In genomic region chr12:110891887-110892286, GRCm38 (mm10) we compare ENCODE assay signal across 22 mouse cellular contexts. TPM values are rescaled to one million over a fixed set of nuclear protein-coding genes. Genes with fewer than 3 reads are reported as not detected.
DNase-seq lines count a peak whose midpoint lies in the region; ATAC-seq and TF ChIP-seq lines count a peak whose summit lies in the region.
"Had no signal": no experiment of that assay in that cellular context is flagged by ENCODE, and none has a peak within 500 bp of the region (broad histone marks: within the 10 kb centered on the region; RNA-seq: fewer than 3 reads in every experiment).

No protein-coding gene starts in this region.

- H3K27me3 ChIP-seq in lung, postnatal 0 days (replicated peaks; ENCODE audit: insufficient read depth, low read length): no peaks in the 10 kb centered on the region
- H3K27me3 ChIP-seq: CH12.LX, Patski had no signal

- no peak overlapping the region for H3K4me3 ChIP-seq in layer of hippocampus, adult 2 months
- H3K4me3 ChIP-seq in lung, postnatal 0 days (ENCODE audit: low read depth, low read length): no peak overlapping the region

- DNase-seq in layer of hippocampus, adult 2 months (ENCODE audit: low spot score in 2 of 2): no peak
- DNase-seq in layer of hippocampus, postnatal 10 days (ENCODE audit: low spot score in 2 of 2): no peak
- DNase-seq in lung, postnatal 0 days (ENCODE audit: low spot score): peak; percentile 63
- no peak for DNase-seq in lung, postnatal 10 days
- DNase-seq in lung, postnatal 25 days (ENCODE audit: low spot score): peak; percentile 12
- no peak for DNase-seq in lung, adult 18-20 months
- DNase-seq in lung, postnatal 36 days: peak; percentile 26
- no peak for DNase-seq in lung, postnatal 14 days
- DNase-seq: adrenal gland, adult 2 months; adrenal gland, adult 8-10 months; adrenal gland, postnatal 10 days; adrenal gland, postnatal 14 days; adrenal gland, postnatal 25 days; adrenal gland, postnatal 36 days; B cell, adult 2 months; cerebellum, adult 11 months; cerebellum, adult 11-12 months had no signal

- 46% methylated on average over 1 of the region's 1 CpGs for WGBS in lung, postnatal 0 days

- TF ChIP-seq CTCF in layer of hippocampus, adult 2 months (conservative IDR thresholded peaks at IDR 0.05): peak; percentile 27
- TF ChIP-seq CTCF in lung, postnatal 0 days (IDR thresholded peaks at IDR 0.05): peak; percentile 14; the same call in 1 of the 2 replicates

- H3K36me3 ChIP-seq in lung, postnatal 0 days (ENCODE audit: insufficient read depth, low read length): no peaks in the 10 kb centered on the region

- no peak overlapping the region for H3K9ac ChIP-seq in lung, postnatal 0 days (replicated peaks; ENCODE audit: low read depth)

- no peak overlapping the region for H3K4me2 ChIP-seq in lung, postnatal 0 days (replicated peaks; ENCODE audit: low read depth, low read length)

- H3K4me1 ChIP-seq in lung, postnatal 0 days (ENCODE audit: insufficient read depth, low read depth, low read length): peaks cover 5% of the 10 kb centered on the region; the same call in 1 of the 2 replicates

- H3K27ac ChIP-seq in layer of hippocampus, adult 2 months: no peak overlapping the region
- H3K27ac ChIP-seq in lung, postnatal 0 days (ENCODE audit: low read length): no peak overlapping the region

- no peaks in the 10 kb centered on the region for H3K9me3 ChIP-seq in lung, postnatal 0 days (ENCODE audit: low read length)
- H3K9me3 ChIP-seq: G1E had no signal

- peak; percentile 60 for TF ChIP-seq EP300 in lung, postnatal 0 days (IDR thresholded peaks at IDR 0.05)

- no peak for ATAC-seq in lung, postnatal 0 days
- ATAC-seq: activated CD4-positive, CD25-positive, alpha-beta regulatory T cell, adult 4 months; CD4-positive, CD25-positive, alpha-beta regulatory T cell, adult 4 months; Patski had no signal

RNA-seq across cellular contexts. Expression of gene Tecpr2, which starts 2.8 kb away (rescaled TPM):
- 10 to 100 TPM; 39.5 to 42.0 TPM for total RNA-seq in layer of hippocampus, adult 2 months (2021)
- 10 to 100 TPM; 33.9 to 36.4 TPM for total RNA-seq in layer of hippocampus, postnatal 10 days (2021)
- polyA plus RNA-seq in lung, postnatal 0 days (2015; fragmentation: Nextera tagmentation; extraction: Ambion mirVana): 1.7 and 1.9 TPM in 2 replicates

RNA-seq across cellular contexts. Expression of gene Cinp, which starts 2.9 kb away (rescaled TPM):
- total RNA-seq in layer of hippocampus, adult 2 months (2021): 10 to 100 TPM; 63.4 to 65.1 TPM
- 10 to 100 TPM; 71.9 to 84.1 TPM for total RNA-seq in layer of hippocampus, postnatal 10 days (2021)
- 33.8 and 43.4 TPM in 2 replicates for polyA plus RNA-seq in lung, postnatal 0 days (2015; fragmentation: Nextera tagmentation; extraction: Ambion mirVana)

RNA-seq across cellular contexts. Expression of gene Zfp839, which starts 41.8 kb away (rescaled TPM):
- total RNA-seq in layer of hippocampus, adult 2 months (2021): 10 to 100 TPM; 12.8 to 13.2 TPM
- 10 to 100 TPM in 1 of 2 experiments, 1 to 10 TPM in 1; 8.5 to 11.0 TPM for total RNA-seq in layer of hippocampus, postnatal 10 days (2021)
- 2.4 and 3.3 TPM in 2 replicates for polyA plus RNA-seq in lung, postnatal 0 days (2015; fragmentation: Nextera tagmentation; extraction: Ambion mirVana)

RNA-seq across cellular contexts. Expression of gene Mok, which starts 51.1 kb away (rescaled TPM):
- total RNA-seq in layer of hippocampus, adult 2 months (2021): 10 to 100 TPM; 10.4 to 13.7 TPM
- 1 to 10 TPM; 9.8 to 9.9 TPM for total RNA-seq in layer of hippocampus, postnatal 10 days (2021)
- polyA plus RNA-seq in lung, postnatal 0 days (2015; fragmentation: Nextera tagmentation; extraction: Ambion mirVana): 11.1 and 11.9 TPM in 2 replicates

Comparison
In these comparisons a context has a peak if more than half of its experiments do, and no peak if none do; other contexts are left out.
1. DNase-seq: peak in lung, postnatal 0 days (single experiment), lung, postnatal 25 days (single experiment) and lung, postnatal 36 days (single experiment); none in layer of hippocampus, adult 2 months (0 of 2), layer of hippocampus, postnatal 10 days (0 of 2), lung, postnatal 10 days (single experiment), lung, adult 18-20 months (0 of 2) and lung, postnatal 14 days (single experiment).